Mouse (Mus musculus): ENCODE measurements around the gene Adcy4. TPM values are rescaled to one million over a fixed set of nuclear protein-coding genes. Genes with fewer than 3 reads are reported as not detected.

The Adcy4 gene
- polyA plus RNA-seq, 1 experiment from 2014 or later = 29.3 TPM

- peaks cover 8% of the 10 kb centered on the region for H3K36me3 ChIP-seq (ENCODE audit: insufficient read depth, low read length)
- H3K9ac ChIP-seq (replicated peaks; ENCODE audit: low read depth) = no peak overlapping the region
- H3K4me3 ChIP-seq (ENCODE audit: low read depth, low read length) = no peak overlapping the region
- no peak overlapping the region for H3K4me2 ChIP-seq (replicated peaks; ENCODE audit: low read depth, low read length)
- DNase-seq (ENCODE audit: low spot score) (no peak), ATAC-seq (no peak)
- H3K9me3 ChIP-seq (ENCODE audit: low read length) = no peaks in the 10 kb centered on the region
- no peaks in the 10 kb centered on the region for H3K4me1 ChIP-seq (ENCODE audit: insufficient read depth, low read depth, low read length)
- TF ChIP-seq CTCF (IDR thresholded peaks at IDR 0.05) = no peak
- no peak for TF ChIP-seq EP300 (IDR thresholded peaks at IDR 0.05)
- no peak overlapping the region for H3K27ac ChIP-seq (ENCODE audit: low read length)
- WGBS = 71% methylated on average over 4 of the region's 4 CpGs
- no peaks in the 10 kb centered on the region for H3K27me3 ChIP-seq (replicated peaks; ENCODE audit: insufficient read depth, low read length)
These were observed 48.1 kb downstream of the Adcy4 start for GRCm38 (mm10) chr14:55735758-55736157.

- no peak for ATAC-seq
- Histone ChIP-seq H3K36me3 (ENCODE audit: insufficient read depth, low read length) (peaks cover 4% of the 10 kb centered on the region), H3K27ac (ENCODE audit: low read length) (no peak overlapping the region), H3K4me3 (ENCODE audit: low read depth, low read length) (no peak overlapping the region), H3K9ac (replicated peaks; ENCODE audit: low read depth) (no peak overlapping the region), H3K4me1 (ENCODE audit: insufficient read depth, low read depth, low read length) (no peaks in the 10 kb centered on the region), H3K9me3 (ENCODE audit: low read length) (no peaks in the 10 kb centered on the region), H3K4me2 (replicated peaks; ENCODE audit: low read depth, low read length) (no peak overlapping the region), H3K27me3 (replicated peaks; ENCODE audit: insufficient read depth, low read length) (no peaks in the 10 kb centered on the region)
- 38% methylated on average over 3 of the region's 3 CpGs for WGBS
- TF ChIP-seq EP300 (IDR thresholded peaks at IDR 0.05) = no peak
- TF ChIP-seq CTCF (IDR thresholded peaks at IDR 0.05) = no peak
- DNase-seq (ENCODE audit: low spot score) = no peak
These were observed 48.6 kb downstream of the Adcy4 start for GRCm38 (mm10) chr14:55735334-55735733.

GRCm38 (mm10) chr14:55734869-55735268 is 49.0 kb downstream of the Adcy4 start:
- Histone ChIP-seq H3K27me3 (replicated peaks; ENCODE audit: insufficient read depth, low read length) (no peaks in the 10 kb centered on the region), H3K4me2 (replicated peaks; ENCODE audit: low read depth, low read length) (no peak overlapping the region), H3K9ac (replicated peaks; ENCODE audit: low read depth) (no peak overlapping the region), H3K9me3 (ENCODE audit: low read length) (no peaks in the 10 kb centered on the region), H3K4me1 (ENCODE audit: insufficient read depth, low read depth, low read length) (no peaks in the 10 kb centered on the region), H3K36me3 (ENCODE audit: insufficient read depth, low read length) (no peaks in the 10 kb centered on the region; the same call in 1 of the 2 replicates), H3K4me3 (ENCODE audit: low read depth, low read length) (no peak overlapping the region), H3K27ac (ENCODE audit: low read length) (no peak overlapping the region)
- TF ChIP-seq EP300 (IDR thresholded peaks at IDR 0.05) (no peak), CTCF (IDR thresholded peaks at IDR 0.05) (no peak)
- WGBS = 74% methylated on average over 7 of the region's 7 CpGs
- ATAC-seq (no peak), DNase-seq (ENCODE audit: low spot score) (no peak)

GRCm38 (mm10) chr14:55733889-55734288 is 50.0 kb downstream of the Adcy4 start:
- Histone ChIP-seq H3K4me1 (ENCODE audit: insufficient read depth, low read depth, low read length) (no peaks in the 10 kb centered on the region), H3K4me2 (replicated peaks; ENCODE audit: low read depth, low read length) (no peak overlapping the region), H3K9ac (replicated peaks; ENCODE audit: low read depth) (no peak overlapping the region), H3K4me3 (ENCODE audit: low read depth, low read length) (no peak overlapping the region), H3K36me3 (ENCODE audit: insufficient read depth, low read length) (no peaks in the 10 kb centered on the region), H3K27me3 (replicated peaks; ENCODE audit: insufficient read depth, low read length) (no peaks in the 10 kb centered on the region), H3K9me3 (ENCODE audit: low read length) (no peaks in the 10 kb centered on the region), H3K27ac (ENCODE audit: low read length) (no peak overlapping the region)
- no peak for DNase-seq (ENCODE audit: low spot score)
- TF ChIP-seq CTCF (IDR thresholded peaks at IDR 0.05) (no peak), EP300 (IDR thresholded peaks at IDR 0.05) (no peak)
- WGBS = 66% methylated on average over 10 of the region's 10 CpGs
- ATAC-seq = no peak

GRCm38 (mm10) chr14:55730531-55731032 is 53.3 kb downstream of the Adcy4 start:
- DNase-seq (ENCODE audit: low spot score) = peak; percentile 23
- no peak overlapping the region for H3K4me3 ChIP-seq (ENCODE audit: low read depth, low read length)
- no peak overlapping the region for H3K4me2 ChIP-seq (replicated peaks; ENCODE audit: low read depth, low read length)
- H3K27me3 ChIP-seq (replicated peaks; ENCODE audit: insufficient read depth, low read length) = no peaks in the 10 kb centered on the region
- H3K36me3 ChIP-seq (ENCODE audit: insufficient read depth, low read length) = no peaks in the 10 kb centered on the region
- 65% methylated on average over 7 of the region's 7 CpGs for WGBS
- TF ChIP-seq CTCF (IDR thresholded peaks at IDR 0.05) (no peak), EP300 (IDR thresholded peaks at IDR 0.05) (no peak)
- H3K27ac ChIP-seq (ENCODE audit: low read length) = no peak overlapping the region
- no peaks in the 10 kb centered on the region for H3K9me3 ChIP-seq (ENCODE audit: low read length)
- no peak for ATAC-seq
- no peaks in the 10 kb centered on the region for H3K4me1 ChIP-seq (ENCODE audit: insufficient read depth, low read depth, low read length)
- H3K9ac ChIP-seq (replicated peaks; ENCODE audit: low read depth) = no peak overlapping the region

GRCm38 (mm10) chr14:55730116-55730515 is 53.8 kb downstream of the Adcy4 start:
- H3K36me3 ChIP-seq (ENCODE audit: insufficient read depth, low read length) = no peaks in the 10 kb centered on the region
- no peak for ATAC-seq
- H3K27me3 ChIP-seq (replicated peaks; ENCODE audit: insufficient read depth, low read length) = no peaks in the 10 kb centered on the region
- DNase-seq (ENCODE audit: low spot score) = no peak
- H3K4me3 ChIP-seq (ENCODE audit: low read depth, low read length) = no peak overlapping the region
- H3K27ac ChIP-seq (ENCODE audit: low read length) = no peak overlapping the region
- H3K4me1 ChIP-seq (ENCODE audit: insufficient read depth, low read depth, low read length) = no peaks in the 10 kb centered on the region
- WGBS = 52% methylated on average over 7 of the region's 7 CpGs
- no peak overlapping the region for H3K4me2 ChIP-seq (replicated peaks; ENCODE audit: low read depth, low read length)
- no peaks in the 10 kb centered on the region for H3K9me3 ChIP-seq (ENCODE audit: low read length)
- TF ChIP-seq EP300 (IDR thresholded peaks at IDR 0.05) (no peak), CTCF (IDR thresholded peaks at IDR 0.05) (no peak)
- H3K9ac ChIP-seq (replicated peaks; ENCODE audit: low read depth) = no peak overlapping the region

All from lung, postnatal 0 days (tissue).